Mouse (Mus musculus): ENCODE data around the gene Smgc. TPM values are rescaled to one million over a fixed set of nuclear protein-coding genes. Genes with fewer than 3 reads are reported as not detected.

The Smgc gene
- polyA plus RNA-seq (2015; fragmentation: Nextera tagmentation; extraction: Ambion mirVana), result not detected in 2 replicates

DNA sequence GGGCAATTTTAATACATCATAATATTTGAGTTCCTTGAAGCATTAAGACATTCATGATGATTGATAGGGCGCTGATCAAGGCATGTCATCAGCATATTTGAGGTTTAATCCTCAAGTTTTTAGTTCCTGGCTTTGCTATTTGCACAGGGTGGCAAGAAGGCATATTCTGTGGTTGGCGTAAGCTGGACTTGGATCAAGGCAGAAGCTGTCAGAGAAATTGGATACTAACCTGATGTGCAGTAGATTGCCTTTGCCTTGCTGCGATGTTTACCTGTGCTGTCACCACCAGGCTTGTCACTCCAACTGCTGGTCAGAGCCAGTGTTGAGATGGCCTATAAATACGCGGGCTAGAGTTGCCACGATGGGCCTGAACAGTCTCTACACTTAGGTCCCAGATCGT is at the start of gene Smgc:
Smgc (plus strand) TSS at position 301 of the 400 bp plus-strand sequence.

Other genes starting within 250 kb of the Smgc start
- 3.7 and 4.8 TPM in 2 replicates for gene Lrrk2, start 165.1 kb upstream of the Smgc start, polyA plus RNA-seq (2015; fragmentation: Nextera tagmentation; extraction: Ambion mirVana)
- 1.4 and 1.6 TPM in 2 replicates for gene Cntn1, start 212.9 kb downstream of the Smgc start, polyA plus RNA-seq (2015; fragmentation: Nextera tagmentation; extraction: Ambion mirVana)